Mouse (Mus musculus): ENCODE measurements around the gene Hist1h2bn. TPM values are rescaled to one million over a fixed set of nuclear protein-coding genes. Genes with fewer than 3 reads are reported as not detected.
A peak's percentile ranks its signal among the peaks of the same experiment; 100 is the strongest.
"Not testable (repeated sequence)": the region's sequence is repeated elsewhere in the genome, so short reads cannot be mapped to it uniquely, and the experiment has no call there.

Hist1h2bn gene
- polyA plus RNA-seq, 1 experiment, result 1.8 TPM

DNA sequence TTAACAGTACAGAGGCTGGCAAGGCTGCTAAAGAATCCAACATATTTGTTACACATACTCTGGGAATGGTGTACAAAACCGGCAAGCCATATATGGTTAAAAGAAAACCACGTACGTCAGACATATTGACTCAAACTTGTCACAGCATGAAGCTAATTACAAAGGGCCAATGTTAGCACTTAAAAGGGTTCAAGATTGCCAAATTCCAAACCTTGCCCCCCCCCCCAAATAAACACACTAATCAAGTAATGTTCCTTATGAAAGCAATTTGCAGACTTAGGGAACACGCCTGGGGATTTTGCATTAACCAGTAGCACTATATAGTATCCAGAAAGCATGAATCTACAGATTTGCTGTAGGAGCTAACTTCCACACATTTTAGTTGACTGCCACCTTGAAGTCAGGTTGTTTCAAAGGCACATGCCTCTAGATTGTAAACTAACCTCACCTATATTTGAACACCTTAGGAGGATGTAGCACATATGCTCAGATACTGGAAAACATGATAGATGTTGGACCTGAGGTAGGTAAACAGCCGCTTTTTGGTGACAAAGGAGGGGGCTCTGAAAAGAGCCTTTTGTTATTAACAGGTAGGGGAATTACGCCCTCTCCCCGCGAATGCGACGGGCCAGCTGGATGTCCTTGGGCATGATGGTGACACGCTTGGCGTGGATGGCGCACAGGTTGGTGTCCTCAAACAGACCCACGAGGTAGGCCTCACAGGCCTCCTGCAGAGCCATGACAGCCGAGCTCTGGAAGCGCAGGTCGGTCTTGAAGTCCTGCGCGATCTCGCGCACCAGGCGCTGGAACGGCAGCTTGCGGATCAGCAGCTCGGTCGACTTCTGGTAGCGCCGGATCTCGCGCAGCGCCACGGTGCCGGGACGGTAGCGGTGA lies 28.7 kb downstream of the Hist1h2bn start:
- Histone ChIP-seq H3K4me3 (peak overlapping the region; percentile 18), H3K4me2 (ENCODE audit: low read depth) (peak overlapping the region; percentile 72)
- peak; percentile 85 for TF ChIP-seq POLR2A (IDR thresholded peaks at IDR 0.05; ENCODE audit: insufficient read length, low read depth)
- TF ChIP-seq POLR2AphosphoS2 (IDR thresholded peaks at IDR 0.05; ENCODE audit: insufficient read length, low read depth), result peak; percentile 93
- TF ChIP-seq SRF (IDR thresholded peaks at IDR 0.05; ENCODE audit: control insufficient read depth, insufficient read length, low read depth), result peak; percentile 85
- H3K36me3 ChIP-seq (ENCODE audit: control insufficient read depth, insufficient read depth); H3ac ChIP-seq (ENCODE audit: control insufficient read depth, insufficient read length); H3K79me2 ChIP-seq (ENCODE audit: control insufficient read depth, insufficient read depth); H3K27me3 ChIP-seq (ENCODE audit: control insufficient read depth, insufficient read depth, insufficient read length): not testable (repeated sequence)

DNA sequence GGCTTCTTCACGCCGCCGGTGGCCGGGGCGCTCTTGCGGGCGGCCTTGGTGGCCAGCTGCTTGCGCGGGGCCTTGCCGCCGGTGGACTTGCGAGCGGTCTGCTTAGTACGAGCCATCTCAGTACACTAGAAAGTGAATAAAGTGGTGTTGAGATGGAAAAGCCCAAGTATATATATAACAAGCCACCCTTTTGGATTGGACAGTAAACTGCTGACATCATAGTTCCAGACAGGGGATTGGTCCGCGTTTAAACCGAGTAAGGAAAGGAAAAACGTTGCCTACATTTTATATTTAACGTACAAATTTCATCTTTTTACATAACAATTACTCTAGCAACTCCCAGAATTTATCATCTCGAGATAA lies 29.3 kb downstream of the Hist1h2bn start, which contains the start of gene Hist1h3i:
TSS of gene Hist1h3i (minus strand) at position 116 of the 363 bp plus-strand sequence.
- no peaks in the 10 kb centered on the region for H3K27me3 ChIP-seq (ENCODE audit: control insufficient read depth, insufficient read depth, insufficient read length)
- no peaks in the 10 kb centered on the region for H3K79me2 ChIP-seq (ENCODE audit: control insufficient read depth, insufficient read depth)
- H3K36me3 ChIP-seq (ENCODE audit: control insufficient read depth, insufficient read depth), result no peaks in the 10 kb centered on the region
- peak within 1 kb of the TSS; percentile 18 for H3K4me3 ChIP-seq
- no peak within 1 kb of the TSS for H3ac ChIP-seq (ENCODE audit: control insufficient read depth, insufficient read length)
- H3K4me2 ChIP-seq (ENCODE audit: low read depth), result peak within 1 kb of the TSS; percentile 85
- TF ChIP-seq POLR2A (IDR thresholded peaks at IDR 0.05; ENCODE audit: insufficient read length, low read depth) (peak; percentile 54), MYOD1 (IDR thresholded peaks at IDR 0.05; ENCODE audit: control insufficient read depth in 1 of 3, insufficient read length in 2 of 3, low read depth in 2 of 3) (no peak)

- peak overlapping the region; percentile 85 for H3K4me2 ChIP-seq (ENCODE audit: low read depth)
- no peaks in the 10 kb centered on the region for H3K36me3 ChIP-seq (ENCODE audit: control insufficient read depth, insufficient read depth)
- no peaks in the 10 kb centered on the region for H3K79me2 ChIP-seq (ENCODE audit: control insufficient read depth, insufficient read depth)
- TF ChIP-seq CEBPB (IDR thresholded peaks at IDR 0.05; ENCODE audit: insufficient read depth, poor library complexity, severe bottlenecking), result 0 out of 2 replicates have a peak, but pooled peaks have one; percentile 5
- TF ChIP-seq USF1 (IDR thresholded peaks at IDR 0.05; ENCODE audit: low read depth), result no peak
- H3ac ChIP-seq (ENCODE audit: control insufficient read depth, insufficient read length), result no peak overlapping the region
- H3K4me3 ChIP-seq, result peak overlapping the region; percentile 18
- H3K27me3 ChIP-seq (ENCODE audit: control insufficient read depth, insufficient read depth, insufficient read length), result no peaks in the 10 kb centered on the region
These were observed 29.8 kb downstream of the Hist1h2bn start for GRCm38 (mm10) chr13:21783734-21784161.

DNA sequence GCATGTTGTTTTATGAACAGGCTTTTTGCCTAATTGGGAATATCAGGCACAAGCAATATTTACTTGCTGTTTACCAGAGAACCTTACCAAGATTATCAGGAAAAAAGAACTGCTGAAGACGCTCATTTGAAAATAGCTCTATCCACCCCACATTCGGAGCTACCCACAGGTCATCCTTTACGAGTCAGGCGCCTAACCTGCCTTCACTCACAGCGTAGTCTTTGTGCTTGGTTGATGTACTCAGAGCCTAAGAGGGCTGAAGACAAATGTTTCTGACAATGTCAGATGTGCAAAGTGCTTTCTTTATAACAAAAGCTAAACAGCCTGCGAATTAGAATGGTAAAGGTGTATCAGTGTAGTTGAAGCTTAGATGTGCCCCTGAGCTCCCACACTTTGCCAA lies 30.4 kb downstream of the Hist1h2bn start:
- Histone ChIP-seq H3K4me3 (peak overlapping the region; percentile 18), H3K36me3 (ENCODE audit: control insufficient read depth, insufficient read depth) (no peaks in the 10 kb centered on the region), H3K79me2 (ENCODE audit: control insufficient read depth, insufficient read depth) (no peaks in the 10 kb centered on the region), H3ac (ENCODE audit: control insufficient read depth, insufficient read length) (no peak overlapping the region), H3K4me2 (ENCODE audit: low read depth) (peak overlapping the region; percentile 85), H3K27me3 (ENCODE audit: control insufficient read depth, insufficient read depth, insufficient read length) (no peaks in the 10 kb centered on the region)
- TF ChIP-seq REST (IDR thresholded peaks at IDR 0.05; ENCODE audit: insufficient read depth, insufficient read length) (no peak), E2F4 (IDR thresholded peaks at IDR 0.05; ENCODE audit: insufficient read depth) (no peak), MAX (IDR thresholded peaks at IDR 0.05; ENCODE audit: low read depth) (no peak), MYOG (IDR thresholded peaks at IDR 0.05; ENCODE audit: control insufficient read depth in 1 of 3, insufficient read depth in 1 of 3, insufficient read length in 2 of 3, low read depth in 2 of 3) (no peak), CEBPB (IDR thresholded peaks at IDR 0.05; ENCODE audit: insufficient read depth, poor library complexity, severe bottlenecking) (no peak), SRF (IDR thresholded peaks at IDR 0.05; ENCODE audit: control insufficient read depth, insufficient read length, low read depth) (no peak), POLR2AphosphoS2 (IDR thresholded peaks at IDR 0.05; ENCODE audit: insufficient read length, low read depth) (no peak), TCF3 (IDR thresholded peaks at IDR 0.05; ENCODE audit: insufficient read length, low read depth) (no peak), MYOD1 (IDR thresholded peaks at IDR 0.05; ENCODE audit: control insufficient read depth in 1 of 3, insufficient read length in 2 of 3, low read depth in 2 of 3) (no peak), USF1 (IDR thresholded peaks at IDR 0.05; ENCODE audit: low read depth) (no peak), TCF12 (IDR thresholded peaks at IDR 0.05; ENCODE audit: insufficient read depth, poor library complexity, severe bottlenecking) (no peak), POLR2A (IDR thresholded peaks at IDR 0.05; ENCODE audit: insufficient read length, low read depth) (no peak)

GRCm38 (mm10) chr13:21786189-21786898 lies 32.4 kb downstream of the Hist1h2bn start:
- Histone ChIP-seq H3K4me3 (peak overlapping the region; percentile 12), H3K36me3 (ENCODE audit: control insufficient read depth, insufficient read depth) (no peaks in the 10 kb centered on the region), H3K79me2 (ENCODE audit: control insufficient read depth, insufficient read depth) (no peaks in the 10 kb centered on the region), H3K4me2 (ENCODE audit: low read depth) (peak overlapping the region; percentile 68), H3K27me3 (ENCODE audit: control insufficient read depth, insufficient read depth, insufficient read length) (no peaks in the 10 kb centered on the region), H3ac (ENCODE audit: control insufficient read depth, insufficient read length) (no peak overlapping the region)
- peak; percentile 58 for TF ChIP-seq POLR2A (IDR thresholded peaks at IDR 0.05; ENCODE audit: insufficient read length, low read depth)
- no peak for TF ChIP-seq MYOG (IDR thresholded peaks at IDR 0.05; ENCODE audit: control insufficient read depth in 1 of 3, insufficient read depth in 1 of 3, insufficient read length in 2 of 3, low read depth in 2 of 3)
- no peak for TF ChIP-seq TCF3 (IDR thresholded peaks at IDR 0.05; ENCODE audit: insufficient read length, low read depth)
- TF ChIP-seq SRF (IDR thresholded peaks at IDR 0.05; ENCODE audit: control insufficient read depth, insufficient read length, low read depth), result no peak
- peak; percentile 88 for TF ChIP-seq POLR2AphosphoS2 (IDR thresholded peaks at IDR 0.05; ENCODE audit: insufficient read length, low read depth)
- TF ChIP-seq TCF12 (IDR thresholded peaks at IDR 0.05; ENCODE audit: insufficient read depth, poor library complexity, severe bottlenecking), result no peak
